Mouse (Mus musculus) neural tube, embryonic 12.5 days (tissue): ENCODE data around the gene Olfr1097. TPM values are rescaled to one million over a fixed set of nuclear protein-coding genes. Genes with fewer than 3 reads are reported as not detected.

Source experiments
- ATAC-seq: fragments of 200-750 bp; cut with Nextera tagmentation; 2 replicates; pipeline ENCODE4 v1.8.0; 2017; ENCODE audit warnings: low read depth, mild to moderate bottlenecking, moderate TSS enrichment, moderate library complexity; ENCODE audit not compliant: low FRiP score
- H3K27ac ChIP-seq: fragments of 300-500 bp; sonication (generic); 2 replicates; pipeline ENCODE4 v1.5.1; 2016
- H3K27me3 ChIP-seq: fragments of 300-500 bp; sonication (generic); replicated peaks from 2 replicates; pipeline ENCODE4 v1.6.1; 2016; ENCODE audit warnings: mild to moderate bottlenecking
- H3K36me3 ChIP-seq: fragments of 300-500 bp; sonication (generic); 2 replicates; pipeline ENCODE4 v1.6.1; 2016; ENCODE audit warnings: mild to moderate bottlenecking
- H3K4me1 ChIP-seq: fragments of 300-500 bp; sonication (generic); 2 replicates; pipeline ENCODE4 v1.6.1; 2016
- H3K4me2 ChIP-seq: fragments of 300-500 bp; sonication (generic); replicated peaks from 2 replicates; pipeline ENCODE4 v1.6.1; 2016; ENCODE audit warnings: mild to moderate bottlenecking
- H3K4me3 ChIP-seq: fragments of 300-500 bp; sonication (generic); 2 replicates; pipeline ENCODE4 v1.5.1; 2016
- H3K9ac ChIP-seq: fragments of 300-500 bp; sonication (generic); 2 replicates; pipeline ENCODE4 v1.6.1; 2016; ENCODE audit warnings: mild to moderate bottlenecking
- H3K9me3 ChIP-seq: fragments of 300-500 bp; sonication (generic); 2 replicates; pipeline ENCODE4 v1.6.1; 2016; ENCODE audit warnings: mild to moderate bottlenecking
- WGBS: fragments of 180-500 bp; shearing (Covaris S2); methylation state at CpG from one replicate; pipeline ENCODE4 v1.1.7; 2016; 5-methylcytosine and 5-hydroxymethylcytosine counted together
- polyA plus RNA-seq: library from polyadenylated mRNA; unstranded; fragments of >200 nt; fragmentation: Nextera tagmentation; extraction: Ambion mirVana; gene quantifications from 2 replicates; pipeline ENCODE4 v1.2.1, GENCODE M21; 2016

Gene Olfr1097
- not detected in 2 replicates for polyA plus RNA-seq

DNA sequence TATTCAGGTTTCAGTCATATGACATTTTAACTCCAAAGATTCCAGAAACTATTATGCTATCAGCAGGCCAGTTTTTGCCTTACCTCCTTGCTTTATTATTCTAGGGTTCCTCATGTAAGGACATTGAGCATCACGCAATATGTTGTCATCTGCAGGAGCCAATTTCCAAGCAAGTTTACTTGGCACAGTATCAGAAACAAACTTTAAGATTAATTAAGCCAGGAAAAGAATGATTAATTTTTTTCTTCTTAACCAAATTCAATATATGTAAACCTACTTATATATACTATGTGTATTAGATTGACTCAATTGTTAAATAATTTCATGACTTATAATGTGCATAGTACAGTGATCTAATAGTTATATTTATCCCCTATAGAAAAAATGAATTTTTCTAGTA lies at the start of gene Olfr1097:
Gene Olfr1097, minus strand, starts transcription at position 101 of the 400 bp plus-strand sequence.
- Histone ChIP-seq H3K27me3 (no peaks in the 10 kb centered on the region), H3K4me1 (no peaks in the 10 kb centered on the region), H3K36me3 (no peaks in the 10 kb centered on the region), H3K9ac (no peak within 1 kb of the TSS), H3K4me3 (no peak within 1 kb of the TSS), H3K9me3 (no peaks in the 10 kb centered on the region), H3K4me2 (no peak within 1 kb of the TSS), H3K27ac (no peak within 1 kb of the TSS)
- no peak for ATAC-seq
- WGBS: 94% methylated on average over 1 of the region's 1 CpGs

DNA sequence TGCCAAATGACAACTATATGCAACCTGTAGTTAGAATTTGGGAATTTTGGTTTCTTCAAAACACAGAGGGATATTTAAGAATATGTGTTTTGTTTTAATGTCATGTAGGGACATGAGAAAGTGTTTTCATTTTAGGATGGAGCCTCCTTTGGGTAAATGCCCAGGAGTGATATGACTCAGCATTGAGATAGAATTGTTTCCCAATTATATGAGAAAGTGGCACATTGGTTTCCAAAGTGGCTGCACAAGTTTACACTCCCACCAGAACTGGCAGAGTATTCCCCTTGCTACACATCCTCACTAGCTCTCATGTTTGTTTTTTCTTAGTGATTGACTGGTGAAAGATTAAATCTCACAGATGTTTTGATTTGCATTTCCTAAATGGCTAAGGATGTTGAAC lies 34.5 kb upstream of the Olfr1097 start:
- Histone ChIP-seq H3K9ac (no peak overlapping the region), H3K27ac (no peak overlapping the region), H3K4me2 (no peak overlapping the region), H3K36me3 (no peaks in the 10 kb centered on the region), H3K27me3 (no peaks in the 10 kb centered on the region), H3K9me3 (no peaks in the 10 kb centered on the region), H3K4me3 (no peak overlapping the region), H3K4me1 (no peaks in the 10 kb centered on the region)
- no peak for ATAC-seq

DNA sequence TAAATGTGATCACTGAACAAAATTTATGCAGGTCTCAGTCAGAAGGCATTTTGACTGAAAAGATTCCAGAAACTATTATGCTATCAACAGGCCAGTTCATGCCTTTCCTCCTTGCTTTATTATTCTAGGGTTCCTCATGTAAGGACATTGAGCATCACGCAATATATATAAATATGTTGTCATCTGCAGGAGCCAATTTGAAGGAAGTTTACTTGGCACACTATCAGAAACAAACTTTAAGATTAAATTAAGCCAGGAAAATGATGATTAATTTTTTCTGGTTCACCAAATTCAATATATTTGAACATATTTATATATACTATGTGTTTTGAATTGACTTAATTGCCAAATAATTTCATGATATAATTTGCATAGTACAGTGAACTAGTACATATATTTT lies 32.4 kb upstream of the Olfr1097 start, which contains the start of gene Olfr1098:
Gene Olfr1098, minus strand, starts transcription at position 101 of the 400 bp plus-strand sequence.
- Histone ChIP-seq H3K4me1 (no peaks in the 10 kb centered on the region), H3K4me2 (no peak within 1 kb of the TSS), H3K9me3 (no peaks in the 10 kb centered on the region), H3K27ac (no peak within 1 kb of the TSS), H3K36me3 (no peaks in the 10 kb centered on the region), H3K4me3 (no peak within 1 kb of the TSS), H3K9ac (no peak within 1 kb of the TSS), H3K27me3 (no peaks in the 10 kb centered on the region)
- WGBS: 93% methylated on average over 1 of the region's 1 CpGs
- ATAC-seq: no peak

DNA sequence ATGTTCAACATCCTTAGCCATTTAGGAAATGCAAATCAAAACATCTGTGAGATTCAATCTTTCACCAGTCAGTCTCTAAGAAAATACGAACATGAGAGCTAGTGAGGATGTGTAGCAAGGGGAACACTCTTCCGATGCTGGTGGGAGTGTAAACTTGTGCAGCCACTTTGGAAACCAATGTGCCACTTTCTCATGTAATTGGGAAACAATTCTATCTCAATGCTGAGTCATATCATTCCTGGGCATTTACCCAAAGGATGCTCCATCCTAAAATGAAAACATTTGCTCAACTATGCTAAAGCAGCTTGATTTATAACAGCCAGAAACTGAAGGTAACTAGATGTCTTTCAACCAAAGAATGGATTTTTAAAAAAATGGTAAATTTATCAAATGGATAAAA lies 13.6 kb upstream of the Olfr1097 start:
- no peaks in the 10 kb centered on the region for H3K9me3 ChIP-seq
- H3K4me3 ChIP-seq: no peak overlapping the region
- H3K27me3 ChIP-seq: no peaks in the 10 kb centered on the region
- no peak overlapping the region for H3K9ac ChIP-seq
- 86% methylated on average over 2 of the region's 2 CpGs for WGBS
- no peaks in the 10 kb centered on the region for H3K36me3 ChIP-seq
- H3K4me2 ChIP-seq: no peak overlapping the region
- H3K4me1 ChIP-seq: no peaks in the 10 kb centered on the region
- no peak overlapping the region for H3K27ac ChIP-seq
- no peak for ATAC-seq

DNA sequence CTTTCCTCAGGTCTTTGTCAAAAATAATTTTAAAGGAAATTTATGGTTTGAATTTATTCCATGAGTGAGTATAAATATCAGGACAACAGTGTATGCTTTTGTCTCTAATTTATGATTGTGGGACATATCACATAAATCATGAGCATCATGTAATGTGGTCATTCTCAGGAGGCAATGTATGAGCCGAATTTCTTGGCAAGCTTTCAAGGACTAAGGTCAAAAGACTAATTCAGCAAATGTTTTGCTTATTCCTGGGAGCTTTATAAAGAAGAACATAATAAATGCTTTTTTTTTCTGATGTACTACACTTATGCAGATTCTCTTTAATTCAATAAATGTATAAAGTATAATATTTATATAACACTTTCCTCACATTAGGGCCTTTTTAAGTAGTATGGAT lies 17.3 kb downstream of the Olfr1097 start, which contains the start of gene Gm13723:
Gene Gm13723, minus strand, starts transcription at position 101 of the 400 bp plus-strand sequence.
- no peak for ATAC-seq
- Histone ChIP-seq H3K4me2 (no peak within 1 kb of the TSS), H3K36me3 (no peaks in the 10 kb centered on the region), H3K4me3 (no peak within 1 kb of the TSS), H3K27me3 (no peaks in the 10 kb centered on the region), H3K27ac (no peak within 1 kb of the TSS), H3K4me1 (no peaks in the 10 kb centered on the region), H3K9ac (no peak within 1 kb of the TSS), H3K9me3 (no peaks in the 10 kb centered on the region)
- WGBS: 49% methylated on average over 1 of the region's 1 CpGs

DNA sequence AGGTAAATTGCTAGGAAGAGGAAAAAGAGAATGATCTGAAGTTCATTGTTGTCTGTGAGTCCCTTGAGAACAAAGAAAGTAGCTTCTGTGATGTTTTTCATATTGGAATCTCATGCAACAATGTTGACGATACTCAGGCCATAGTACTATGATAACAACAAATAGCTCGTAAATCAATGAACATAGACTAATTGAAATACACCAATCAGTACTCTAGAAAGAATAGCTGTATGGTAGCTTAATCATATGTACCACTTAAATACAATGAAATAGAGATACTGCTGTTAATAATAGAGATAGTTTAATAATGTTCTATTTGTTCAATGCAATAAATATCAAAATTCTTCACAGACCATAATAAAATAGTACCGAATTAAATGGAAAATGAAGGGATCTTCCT lies 40.4 kb downstream of the Olfr1097 start, which contains the start of gene Olfr1095:
Gene Olfr1095, minus strand, starts transcription at position 101 of the 400 bp plus-strand sequence.
- Histone ChIP-seq H3K9me3 (no peaks in the 10 kb centered on the region), H3K4me3 (no peak within 1 kb of the TSS), H3K4me1 (no peaks in the 10 kb centered on the region), H3K36me3 (no peaks in the 10 kb centered on the region), H3K27me3 (no peaks in the 10 kb centered on the region), H3K4me2 (no peak within 1 kb of the TSS), H3K27ac (no peak within 1 kb of the TSS), H3K9ac (no peak within 1 kb of the TSS)
- ATAC-seq: no peak
- WGBS: 87% methylated on average over 3 of the region's 3 CpGs

Other genes with a start within 250 kb of the Olfr1097 start
- gene Olfr1085, start 230.2 kb downstream of the Olfr1097 start, polyA plus RNA-seq: not detected in 2 replicates
- not detected in 2 replicates for gene Olfr1086, start 212.1 kb downstream of the Olfr1097 start, polyA plus RNA-seq
- gene Olfr1087, start 193.8 kb downstream of the Olfr1097 start, polyA plus RNA-seq: not detected in 2 replicates
- gene Olfr1089, start 158.5 kb downstream of the Olfr1097 start, polyA plus RNA-seq: not detected in 2 replicates
- not detected in 2 replicates for gene Olfr1090, start 133.2 kb downstream of the Olfr1097 start, polyA plus RNA-seq
- not detected in 2 replicates for gene Olfr1093, start 109.7 kb downstream of the Olfr1097 start, polyA plus RNA-seq
- gene Olfr141, start 82.2 kb downstream of the Olfr1097 start, polyA plus RNA-seq: not detected in 2 replicates
- gene Olfr1094, start 67.6 kb downstream of the Olfr1097 start, polyA plus RNA-seq: not detected in 2 replicates
- not detected in 2 replicates for gene Olfr1095, start 40.5 kb downstream of the Olfr1097 start, polyA plus RNA-seq
- not detected in 2 replicates for gene Gm13723, start 17.4 kb downstream of the Olfr1097 start, polyA plus RNA-seq
- not detected in 2 replicates for gene Olfr1098, start 32.3 kb upstream of the Olfr1097 start, polyA plus RNA-seq
- gene Olfr1099, start 68.5 kb upstream of the Olfr1097 start, polyA plus RNA-seq: not detected in 2 replicates
- not detected in 2 replicates for gene Olfr1100, start 87.7 kb upstream of the Olfr1097 start, polyA plus RNA-seq
- not detected in 2 replicates for gene Olfr1101, start 99.0 kb upstream of the Olfr1097 start, polyA plus RNA-seq
- gene Olfr1102, start 106.2 kb upstream of the Olfr1097 start, polyA plus RNA-seq: not detected in 2 replicates
- not detected in 2 replicates for gene Olfr1104, start 134.9 kb upstream of the Olfr1097 start, polyA plus RNA-seq
- gene Olfr1105, start 144.3 kb upstream of the Olfr1097 start, polyA plus RNA-seq: not detected in 2 replicates
- gene Olfr1106, start 160.1 kb upstream of the Olfr1097 start, polyA plus RNA-seq: not detected in 2 replicates
- not detected in 2 replicates for gene Olfr1107, start 183.6 kb upstream of the Olfr1097 start, polyA plus RNA-seq
- not detected in 2 replicates for gene Olfr1109, start 203.8 kb upstream of the Olfr1097 start, polyA plus RNA-seq
- not detected in 2 replicates for gene Olfr259, start 222.4 kb upstream of the Olfr1097 start, polyA plus RNA-seq
- gene Olfr1110, start 248.1 kb upstream of the Olfr1097 start, polyA plus RNA-seq: not detected in 2 replicates